Mouse (Mus musculus) embryonic facial prominence, embryonic 14.5 days (tissue): Measurements from ENCODE around the gene Mybpc3. TPM values are rescaled to one million over a fixed set of nuclear protein-coding genes. Genes with fewer than 3 reads are reported as not detected.

Source experiments
- ATAC-seq: fragments of 200-750 bp; cut with Nextera tagmentation; 2 replicates; pipeline ENCODE4 v1.8.0; 2017; ENCODE audit warnings: low read depth, moderate number of reproducible peaks, moderate TSS enrichment
- DNase-seq: peaks from one replicate; pipeline ENCODE4 v3.0.0-alpha.2; 2015; ENCODE audit warnings: low spot score
- H3K27ac ChIP-seq: fragments of 300-500 bp; sonication (generic); replicated peaks from 2 replicates; pipeline ENCODE4 v1.5.1; 2014; ENCODE audit warnings: low read depth, mild to moderate bottlenecking, low read length, moderate library complexity
- H3K27me3 ChIP-seq: fragments of 300-500 bp; sonication (generic); replicated peaks from 2 replicates; pipeline ENCODE4 v1.6.1; 2014; ENCODE audit warnings: low read length; ENCODE audit not compliant: control insufficient read depth, insufficient read depth
- H3K36me3 ChIP-seq: fragments of 300-500 bp; sonication (generic); 2 replicates; pipeline ENCODE4 v1.6.1; 2014; ENCODE audit warnings: low read length, mixed read lengths; ENCODE audit not compliant: control insufficient read depth, insufficient read depth
- H3K4me1 ChIP-seq: fragments of 300-500 bp; sonication (generic); 2 replicates; pipeline ENCODE4 v1.6.1; 2014; ENCODE audit warnings: antibody characterized with exemption, low read length; ENCODE audit not compliant: control insufficient read depth, insufficient read depth
- H3K4me2 ChIP-seq: fragments of 300-500 bp; sonication (generic); 2 replicates; pipeline ENCODE4 v1.6.1; 2014; ENCODE audit warnings: low read depth, mild to moderate bottlenecking, low read length, moderate library complexity, mixed read lengths
- H3K4me3 ChIP-seq: fragments of 300-500 bp; sonication (generic); 2 replicates; pipeline ENCODE4 v1.5.1; 2014; ENCODE audit warnings: low read depth, mild to moderate bottlenecking, low read length
- H3K9ac ChIP-seq: fragments of 300-500 bp; sonication (generic); 2 replicates; pipeline ENCODE4 v1.6.1; 2014; ENCODE audit warnings: low read depth, mild to moderate bottlenecking, low read length, moderate library complexity, mixed read lengths
- H3K9me3 ChIP-seq: fragments of 300-500 bp; sonication (generic); 2 replicates; pipeline ENCODE4 v1.6.1; 2016; ENCODE audit warnings: low read length; ENCODE audit not compliant: control insufficient read depth
- WGBS: fragments of 180-500 bp; shearing (Covaris S2); extraction: QIAGEN DNeasy Blood & Tissue Kit; methylation state at CpG from one replicate; pipeline ENCODE4 v1.1.7; 2014; 5-methylcytosine and 5-hydroxymethylcytosine counted together
- polyA plus RNA-seq: library from polyadenylated mRNA; unstranded; fragments of >200 nt; fragmentation: Nextera tagmentation; extraction: Ambion mirVana; gene quantifications from 2 replicates; pipeline ENCODE4 v1.2.1, GENCODE M21; 2014

The Mybpc3 gene
- polyA plus RNA-seq, result 0.30 and 0.79 TPM in 2 replicates

DNA sequence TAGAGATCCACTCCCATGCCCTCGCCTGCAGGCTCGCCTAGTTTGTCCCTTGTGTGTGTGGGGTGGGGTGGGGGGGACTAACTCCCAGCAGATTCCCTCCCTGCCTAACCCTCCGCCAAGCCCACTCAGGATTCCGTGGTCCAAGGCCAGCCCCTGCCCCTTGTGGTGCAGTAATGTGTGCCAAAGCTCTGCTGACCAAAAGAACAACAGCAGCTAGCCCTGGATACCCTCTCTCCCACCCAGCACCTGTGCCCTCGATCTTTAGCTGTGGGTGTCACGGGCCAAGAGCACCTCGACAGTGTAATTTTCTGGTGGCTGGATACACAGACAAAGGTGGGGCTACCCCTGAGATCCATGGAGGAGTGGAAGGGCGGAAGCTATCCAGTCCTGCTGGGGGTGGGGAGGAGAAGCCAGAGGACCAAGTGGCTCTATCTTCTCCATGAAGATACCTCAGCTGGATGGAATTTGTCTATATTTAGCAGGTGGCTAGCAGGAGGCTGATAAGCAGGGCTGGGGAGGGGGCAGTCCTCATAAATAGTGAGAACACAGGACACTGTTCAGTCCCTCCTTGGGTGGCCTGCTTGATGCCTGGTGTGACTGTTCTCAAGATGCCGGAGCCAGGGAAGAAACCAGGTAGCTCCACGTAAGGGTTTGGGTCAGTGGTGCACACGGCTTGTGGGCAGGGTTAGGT, at the start of gene Mybpc3:
Gene Mybpc3 (plus strand): TSS at position 560 of the 691 bp plus-strand sequence.
- Histone ChIP-seq H3K9ac (no peak within 1 kb of the TSS), H3K27me3 (no peaks in the 10 kb centered on the region; the same call in 1 of the 2 replicates), H3K4me2 (no peak within 1 kb of the TSS), H3K27ac (no peak within 1 kb of the TSS), H3K4me1 (peaks cover 4% of the 10 kb centered on the region; the same call in 1 of the 2 replicates), H3K4me3 (no peak within 1 kb of the TSS), H3K9me3 (no peaks in the 10 kb centered on the region), H3K36me3 (no peaks in the 10 kb centered on the region)
- ATAC-seq (no peak), DNase-seq (no peak)
- 82% methylated on average over 11 of the region's 11 CpGs for WGBS

DNA sequence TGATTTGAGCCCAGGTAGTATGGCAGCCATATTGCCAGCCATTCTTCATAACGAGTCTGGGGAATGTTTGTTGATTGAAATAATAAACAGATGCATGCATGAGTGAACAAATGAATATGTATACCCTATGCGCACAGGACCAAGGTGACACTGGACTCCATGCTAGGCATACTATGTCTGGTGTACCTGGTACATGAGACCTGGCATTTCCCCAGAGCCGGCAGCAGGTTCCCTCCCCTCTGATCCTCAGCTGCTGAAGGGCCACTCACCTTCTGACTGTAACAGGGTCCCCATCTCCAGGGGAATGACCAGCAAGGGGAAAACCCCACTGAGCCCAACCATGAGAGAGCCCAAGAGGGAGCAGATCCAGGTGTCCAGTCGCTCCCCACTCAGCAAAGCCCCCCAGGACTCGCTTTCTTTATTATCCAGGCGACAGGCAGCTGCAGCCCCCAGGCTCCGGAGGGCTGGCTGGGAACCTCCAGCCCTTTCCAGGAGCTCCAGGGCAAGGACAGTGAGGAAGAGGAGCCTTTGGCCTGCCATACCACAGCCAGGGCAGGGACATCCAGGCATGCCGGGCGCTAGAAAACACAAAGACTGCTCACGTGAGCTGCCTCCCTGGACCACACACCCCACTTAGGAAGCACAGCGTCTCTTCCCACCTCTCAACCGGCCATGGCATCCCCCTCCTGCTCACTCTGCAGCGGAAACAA, 49.6 kb upstream of the Mybpc3 start:
- DNase-seq (no peak), ATAC-seq (no peak)
- H3K4me2 ChIP-seq, result peak overlapping the region; percentile 90
- H3K27me3 ChIP-seq, result no peaks in the 10 kb centered on the region
- peaks cover 32% of the 10 kb centered on the region for H3K36me3 ChIP-seq
- peaks cover 18% of the 10 kb centered on the region for H3K4me1 ChIP-seq
- no peak overlapping the region; the same call in 1 of the 2 replicates for H3K27ac ChIP-seq
- H3K9ac ChIP-seq, result peak overlapping the region; percentile 78
- H3K4me3 ChIP-seq, result peak overlapping the region; percentile 70
- no peaks in the 10 kb centered on the region for H3K9me3 ChIP-seq
- WGBS, result 60% methylated on average over 11 of the region's 13 CpGs

DNA sequence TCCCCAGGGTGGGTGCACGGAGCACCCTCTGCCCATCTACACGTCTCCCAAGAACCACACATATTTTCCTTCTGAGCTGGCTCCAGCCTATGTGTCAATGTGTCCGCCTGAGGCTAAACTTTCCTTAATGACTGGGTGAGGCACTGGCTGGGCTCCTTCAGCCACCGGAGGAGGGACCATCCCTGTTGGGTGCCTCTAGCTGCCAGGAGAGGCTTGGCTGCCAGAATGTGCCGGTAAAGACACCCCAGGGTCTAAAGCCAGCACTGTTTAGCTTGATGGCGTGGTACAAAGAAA, 49.1 kb upstream of the Mybpc3 start:
- Histone ChIP-seq H3K27ac (peak overlapping the region; percentile 84; the same call in 1 of the 2 replicates), H3K4me1 (peaks cover 18% of the 10 kb centered on the region), H3K36me3 (peaks cover 27% of the 10 kb centered on the region), H3K9me3 (no peaks in the 10 kb centered on the region), H3K4me2 (peak overlapping the region; percentile 90), H3K9ac (peak overlapping the region; percentile 78), H3K4me3 (peak overlapping the region; percentile 70), H3K27me3 (no peaks in the 10 kb centered on the region)
- WGBS, result 30% methylated on average over 6 of the region's 6 CpGs
- peak; percentile 23 for DNase-seq
- no peak for ATAC-seq

DNA sequence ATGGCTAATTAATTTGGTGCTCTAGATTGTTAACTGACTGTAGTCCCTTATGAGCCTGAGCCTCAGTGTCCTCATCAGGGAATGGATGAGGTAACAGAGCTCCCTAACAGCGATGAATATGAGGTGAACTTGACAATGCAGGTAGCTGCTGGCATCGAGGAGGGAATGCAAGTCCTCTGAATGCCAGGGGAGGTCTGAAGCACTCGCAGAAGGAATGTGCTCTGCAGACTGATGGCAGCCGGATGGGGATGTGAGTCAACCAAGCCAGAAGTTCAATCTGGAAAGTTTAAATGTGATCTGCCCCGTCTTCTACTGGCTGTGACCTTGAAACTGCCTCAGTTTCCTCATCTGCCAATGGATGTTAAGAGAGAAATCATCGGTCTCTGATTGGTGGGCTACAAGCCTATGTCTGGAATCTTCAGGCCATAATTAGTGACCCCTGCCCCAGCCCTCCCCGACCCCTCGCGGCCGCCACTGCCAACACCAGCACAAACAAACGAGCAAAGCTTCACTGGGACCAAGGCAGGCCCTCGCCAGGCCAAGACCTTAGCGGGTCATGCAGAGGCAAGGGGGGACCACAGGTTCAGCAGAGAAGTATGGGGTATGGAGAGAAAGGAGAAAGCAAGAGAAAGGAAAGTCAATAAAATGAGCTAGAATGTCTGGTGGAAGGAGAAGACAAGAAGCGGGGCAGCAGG, 48.5 kb upstream of the Mybpc3 start:
- 4% methylated on average over 14 of the region's 14 CpGs for WGBS
- Histone ChIP-seq H3K4me2 (peak overlapping the region; percentile 90), H3K27me3 (no peaks in the 10 kb centered on the region), H3K4me1 (peaks cover 18% of the 10 kb centered on the region), H3K9me3 (no peaks in the 10 kb centered on the region), H3K27ac (peak overlapping the region; percentile 84), H3K4me3 (peak overlapping the region; percentile 70), H3K9ac (peak overlapping the region; percentile 78), H3K36me3 (peaks cover 21% of the 10 kb centered on the region; the same call in 1 of the 2 replicates)
- DNase-seq (peak; percentile 45), ATAC-seq (no peak)

DNA sequence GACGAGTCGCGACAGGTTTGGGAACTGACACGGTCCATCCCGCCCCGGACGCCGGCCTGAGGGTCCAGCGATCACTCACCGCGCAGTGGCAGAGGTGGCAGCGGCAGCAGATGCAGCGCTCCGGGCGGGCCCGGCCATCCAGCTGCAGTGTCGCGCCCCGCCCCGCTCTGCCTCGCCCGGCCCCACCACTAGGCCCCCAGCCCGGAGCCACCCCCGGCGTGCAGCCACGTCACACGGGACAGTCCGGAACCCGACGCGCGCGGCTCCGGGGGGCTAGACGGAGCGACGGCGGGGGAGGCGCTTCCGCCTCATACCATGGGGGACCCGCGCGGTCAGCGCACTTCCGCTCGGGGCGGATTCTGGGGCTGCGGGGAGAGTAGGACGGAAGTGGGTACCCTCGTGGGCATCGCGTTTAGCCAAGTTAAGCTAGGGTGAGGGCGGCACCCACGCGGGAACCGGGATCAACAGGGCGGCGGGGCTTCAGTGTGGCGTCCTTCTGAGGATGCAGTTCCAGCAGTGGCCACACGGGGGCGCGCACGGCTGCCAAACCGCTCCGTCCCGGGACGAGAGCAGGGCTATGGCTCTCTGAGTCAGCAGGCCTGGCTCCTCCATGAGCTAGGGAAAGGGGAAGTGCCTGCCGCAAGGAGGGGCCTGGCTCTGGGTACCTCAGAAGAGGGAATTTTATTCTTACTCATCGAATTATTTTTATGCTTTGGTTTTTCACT, 47.7 kb upstream of the Mybpc3 start, which contains the start of gene Slc39a13:
Gene Slc39a13 (minus strand): TSS at position 342 of the 725 bp plus-strand sequence.
- 0% methylated on average over 25 of the region's 69 CpGs for WGBS
- peak; percentile 98 for DNase-seq
- Histone ChIP-seq H3K9me3 (no peaks in the 10 kb centered on the region), H3K9ac (peak within 1 kb of the TSS; percentile 78), H3K4me1 (peaks cover 18% of the 10 kb centered on the region), H3K27ac (peak within 1 kb of the TSS; percentile 84), H3K36me3 (peaks cover 17% of the 10 kb centered on the region; the same call in 1 of the 2 replicates), H3K27me3 (no peaks in the 10 kb centered on the region), H3K4me3 (peak within 1 kb of the TSS; percentile 70), H3K4me2 (peak within 1 kb of the TSS; percentile 90)
- peak; percentile 97 for ATAC-seq

DNA sequence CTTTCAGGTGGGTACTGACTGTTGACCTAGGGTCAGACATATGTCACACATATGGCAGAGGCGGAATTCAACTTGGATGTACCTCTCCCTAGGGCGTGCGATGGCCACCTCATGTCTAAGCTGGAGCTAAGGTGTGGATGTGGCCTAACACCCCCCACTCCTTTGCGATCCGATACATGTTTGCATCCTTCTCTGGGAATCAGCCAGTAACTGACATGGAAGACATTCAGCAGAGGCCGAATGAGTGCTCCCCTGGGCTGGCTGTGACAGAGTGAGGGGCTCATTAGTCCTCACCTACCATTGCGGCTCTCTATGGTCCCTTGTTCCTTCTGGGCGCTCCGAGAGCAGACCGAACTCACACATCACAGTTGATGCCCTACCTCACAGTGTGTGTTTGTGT, 46.9 kb upstream of the Mybpc3 start:
- peak overlapping the region; percentile 70 for H3K4me3 ChIP-seq
- H3K9ac ChIP-seq, result peak overlapping the region; percentile 78
- no peak for DNase-seq
- H3K27ac ChIP-seq, result peak overlapping the region; percentile 84
- no peaks in the 10 kb centered on the region for H3K27me3 ChIP-seq
- H3K36me3 ChIP-seq, result peaks cover 15% of the 10 kb centered on the region; the same call in 1 of the 2 replicates
- peaks cover 18% of the 10 kb centered on the region for H3K4me1 ChIP-seq
- no peaks in the 10 kb centered on the region for H3K9me3 ChIP-seq
- no peak for ATAC-seq
- peak overlapping the region; percentile 90 for H3K4me2 ChIP-seq
- WGBS, result 77% methylated on average over 10 of the region's 10 CpGs

DNA sequence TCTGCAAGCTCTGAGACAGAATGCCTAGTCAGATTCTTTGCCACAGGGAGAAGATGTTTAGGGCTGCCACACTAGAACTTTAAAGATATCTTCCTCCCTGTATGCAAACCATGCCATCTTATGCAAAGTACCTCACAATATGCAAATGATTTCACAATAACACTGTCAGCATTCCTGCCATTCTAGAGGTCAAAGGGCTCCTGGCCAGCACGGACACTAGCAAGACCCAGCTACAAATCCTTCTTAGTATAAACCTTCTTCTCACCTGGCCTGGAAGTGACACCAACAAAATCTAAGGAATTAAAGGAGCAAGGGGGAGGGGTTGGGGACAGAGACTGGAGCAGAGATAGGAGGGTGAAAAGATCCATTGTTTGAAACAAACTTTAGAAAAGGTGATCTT, 45.9 kb upstream of the Mybpc3 start:
- Histone ChIP-seq H3K36me3 (peaks cover 5% of the 10 kb centered on the region; the same call in 1 of the 2 replicates), H3K27me3 (no peaks in the 10 kb centered on the region), H3K27ac (no peak overlapping the region), H3K9ac (no peak overlapping the region), H3K4me2 (no peak overlapping the region), H3K4me3 (no peak overlapping the region), H3K4me1 (peaks cover 18% of the 10 kb centered on the region), H3K9me3 (no peaks in the 10 kb centered on the region)
- no peak for DNase-seq
- ATAC-seq, result no peak
- 39% methylated on average over 1 of the region's 1 CpGs for WGBS

DNA sequence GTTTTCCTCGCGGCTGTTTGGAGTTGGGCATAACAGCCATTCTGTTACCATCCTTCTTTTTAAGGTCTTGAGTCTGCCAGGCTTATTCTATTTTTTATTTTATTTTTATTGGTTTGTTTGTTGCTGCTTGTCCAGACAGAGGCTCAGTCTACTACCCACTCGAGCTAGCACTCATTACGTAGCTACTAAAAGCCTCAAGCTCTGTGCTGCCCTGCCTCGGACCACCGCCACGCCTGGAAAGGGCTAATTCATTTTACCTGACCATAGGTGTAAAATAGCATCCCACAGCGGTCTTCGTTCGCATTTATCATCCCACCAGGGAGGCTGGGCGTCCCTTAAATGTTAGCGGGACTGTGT, 40.0 kb upstream of the Mybpc3 start:
- Histone ChIP-seq H3K27ac (no peak overlapping the region), H3K9ac (peak overlapping the region; percentile 76; the same call in 1 of the 2 replicates), H3K4me2 (peak overlapping the region; percentile 98), H3K27me3 (no peaks in the 10 kb centered on the region), H3K4me1 (0 out of 2 replicates have a peak, but pooled peaks cover 6% of the 10 kb centered on the region), H3K9me3 (no peaks in the 10 kb centered on the region), H3K36me3 (no peaks in the 10 kb centered on the region), H3K4me3 (peak overlapping the region; percentile 51)
- WGBS, result 13% methylated on average over 12 of the region's 12 CpGs
- no peak for ATAC-seq
- DNase-seq, result no peak
